Mouse (Mus musculus): ENCODE measurements at regions not wholly inside any gene's neighbourhood (a gene's known extent, or its start where the extent isn't known, plus 50 kb on each side); places are given as distances from the start of the nearest gene placed in this dataset.

DNA sequence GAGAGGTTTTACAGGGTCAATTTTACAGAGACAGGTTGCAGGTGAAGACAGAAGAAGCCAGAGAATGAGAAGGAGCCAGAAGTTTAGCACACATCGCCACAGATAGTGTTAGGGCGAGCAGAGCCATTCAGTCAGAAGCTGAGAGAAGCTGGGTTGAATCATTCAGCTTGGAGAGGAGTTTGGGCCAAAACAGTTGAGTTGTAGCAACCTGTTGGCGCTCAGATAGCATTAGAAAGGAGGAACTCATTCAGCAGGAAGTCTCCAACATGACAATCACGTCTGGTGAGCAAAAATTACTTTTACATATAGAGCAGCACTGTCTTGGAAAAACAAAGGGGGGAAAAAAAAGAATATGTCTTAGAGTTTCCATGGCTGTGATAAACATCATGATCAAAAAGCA is 53.2 kb downstream of the Fam43a start:
- no peak for ATAC-seq (ENCODE audit: poor library complexity, severe bottlenecking)

DNA sequence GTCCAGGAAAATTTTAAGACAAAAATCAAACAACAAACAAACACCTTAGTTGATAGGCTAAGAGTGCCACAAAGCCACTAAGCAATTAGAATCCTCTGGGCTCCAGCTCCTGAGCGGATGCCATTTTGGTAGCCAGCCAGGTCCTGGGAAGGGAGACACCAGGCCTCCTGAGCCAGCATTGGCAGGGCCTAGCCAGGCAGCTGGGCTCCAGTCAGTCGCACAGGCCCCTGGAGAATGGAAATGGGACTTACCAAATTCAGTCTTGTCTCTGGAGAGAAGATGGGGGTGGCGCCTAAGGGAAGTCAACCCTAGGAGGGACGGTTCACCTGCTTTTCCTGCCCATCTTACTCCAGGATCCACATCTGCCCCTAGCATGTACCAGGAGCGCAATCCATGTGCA is 54.3 kb downstream of the Fam43a start:
- ATAC-seq (ENCODE audit: poor library complexity, severe bottlenecking) = no peak

DNA sequence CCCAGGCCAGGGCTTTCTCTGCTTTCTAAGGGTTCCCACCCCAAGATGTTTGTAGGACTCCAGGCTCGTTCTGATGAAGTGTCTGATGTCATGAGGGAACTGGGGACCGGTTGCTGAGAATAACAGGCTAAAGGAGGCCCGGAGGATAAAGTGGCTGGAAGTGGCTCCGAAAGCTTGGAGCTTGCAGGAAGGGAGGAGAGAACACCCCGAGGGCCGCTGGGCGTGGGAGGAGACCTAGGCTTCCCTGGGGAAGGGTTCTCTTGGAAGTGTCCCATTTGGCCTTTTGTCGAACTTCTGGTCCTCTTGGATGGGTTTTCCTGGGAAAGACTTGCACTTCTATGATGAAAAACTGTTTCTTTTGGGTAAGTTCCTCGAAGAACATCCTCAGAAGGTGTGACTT is 54.7 kb downstream of the Fam43a start:
- no peak for ATAC-seq (ENCODE audit: poor library complexity, severe bottlenecking)

DNA sequence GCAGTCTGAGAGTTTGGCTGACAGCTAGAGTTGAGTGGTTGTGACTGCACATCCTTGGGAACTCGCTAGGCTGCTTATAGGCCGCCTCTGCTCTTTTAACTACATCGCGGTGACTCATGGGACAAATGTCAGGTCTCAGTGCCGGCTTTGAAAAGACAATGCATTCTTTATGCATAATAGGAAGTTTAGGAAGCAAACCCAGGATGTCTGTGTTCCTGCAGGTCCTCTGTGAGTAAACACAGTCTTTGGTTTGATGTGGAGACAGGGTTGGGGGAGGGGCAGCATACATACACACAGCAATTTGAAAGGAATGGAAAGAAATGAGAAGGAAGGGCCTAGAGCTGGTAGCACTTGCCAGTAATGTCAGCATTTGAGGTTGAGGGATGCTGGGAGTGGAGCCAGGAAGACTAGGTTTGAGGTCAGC is 56.3 kb downstream of the Fam43a start:
- no peak for ATAC-seq (ENCODE audit: poor library complexity, severe bottlenecking)

GRCm38 (mm10) chr16:30656881-30657280 is 57.4 kb downstream of the Fam43a start:
- no peak for ATAC-seq (ENCODE audit: poor library complexity, severe bottlenecking)

DNA sequence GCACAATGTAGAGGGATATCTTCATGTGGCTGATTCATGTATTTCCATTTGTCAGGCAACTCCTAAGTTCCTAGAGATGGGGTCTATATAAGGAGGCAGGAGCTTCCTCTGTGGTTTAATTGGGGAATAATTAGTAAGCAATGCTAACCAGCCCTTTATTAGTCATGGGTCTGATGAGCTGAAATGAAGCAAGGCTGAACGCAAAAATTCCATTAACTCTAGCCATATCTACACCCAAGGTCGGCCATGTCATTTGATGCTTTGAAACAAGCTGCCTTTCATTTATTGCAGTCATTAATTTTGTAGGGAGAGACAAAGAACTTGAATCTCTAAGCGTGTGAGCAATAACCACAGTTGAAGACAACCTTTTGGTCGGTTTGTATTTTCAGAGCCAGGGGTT is 59.4 kb downstream of the Fam43a start:
- no peak for ATAC-seq (ENCODE audit: poor library complexity, severe bottlenecking)

- ATAC-seq (ENCODE audit: poor library complexity, severe bottlenecking) = no peak
Measured at GRCm38 (mm10) chr16:30661086-30661977, 61.8 kb downstream of the Fam43a start.

- no peak for ATAC-seq (ENCODE audit: poor library complexity, severe bottlenecking)
Measured at GRCm38 (mm10) chr16:30663055-30663454, 63.5 kb downstream of the Fam43a start.

GRCm38 (mm10) chr16:30663971-30664370 is 64.4 kb downstream of the Fam43a start:
- no peak for ATAC-seq (ENCODE audit: poor library complexity, severe bottlenecking)

DNA sequence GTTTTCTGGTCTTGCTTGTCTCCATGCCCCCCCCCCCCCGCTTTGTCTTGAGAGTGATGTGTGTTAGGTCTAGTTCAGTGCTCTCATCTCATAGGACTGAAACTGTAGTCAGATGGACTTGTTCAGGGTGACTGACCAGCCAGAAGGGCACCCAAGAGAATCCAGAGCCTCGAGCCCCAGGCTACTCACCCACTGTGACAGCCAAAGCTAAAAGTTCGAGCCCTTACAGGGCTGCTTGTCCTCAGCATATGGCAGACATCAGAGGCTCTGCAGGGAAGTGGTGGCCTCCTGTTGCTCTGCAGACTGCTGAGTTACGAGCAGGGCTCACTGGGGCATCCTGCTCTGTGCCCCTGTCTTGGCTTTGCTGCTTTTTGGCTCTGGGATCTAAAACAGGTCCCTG is 64.9 kb downstream of the Fam43a start:
- no peak for ATAC-seq (ENCODE audit: poor library complexity, severe bottlenecking)

DNA sequence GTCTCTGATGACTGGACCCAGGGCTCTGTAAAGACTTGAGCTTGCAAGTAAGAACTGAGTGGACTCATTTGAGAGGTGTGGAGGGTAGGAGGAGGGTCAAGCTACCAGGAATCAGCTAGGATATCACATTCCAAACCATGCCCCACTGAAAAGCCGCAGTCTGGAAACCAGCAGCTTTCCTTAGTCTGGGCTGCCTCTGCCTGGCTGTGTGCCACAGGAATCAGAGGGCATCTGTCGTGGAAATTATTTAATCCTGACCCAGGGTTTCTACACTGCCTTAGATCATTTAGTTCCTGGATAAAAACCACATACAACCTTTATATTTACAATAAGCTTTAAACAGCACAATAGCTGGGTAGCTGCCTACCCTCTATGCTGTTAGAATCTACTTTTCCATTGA is 66.4 kb downstream of the Fam43a start:
- no peak for ATAC-seq (ENCODE audit: poor library complexity, severe bottlenecking)

DNA sequence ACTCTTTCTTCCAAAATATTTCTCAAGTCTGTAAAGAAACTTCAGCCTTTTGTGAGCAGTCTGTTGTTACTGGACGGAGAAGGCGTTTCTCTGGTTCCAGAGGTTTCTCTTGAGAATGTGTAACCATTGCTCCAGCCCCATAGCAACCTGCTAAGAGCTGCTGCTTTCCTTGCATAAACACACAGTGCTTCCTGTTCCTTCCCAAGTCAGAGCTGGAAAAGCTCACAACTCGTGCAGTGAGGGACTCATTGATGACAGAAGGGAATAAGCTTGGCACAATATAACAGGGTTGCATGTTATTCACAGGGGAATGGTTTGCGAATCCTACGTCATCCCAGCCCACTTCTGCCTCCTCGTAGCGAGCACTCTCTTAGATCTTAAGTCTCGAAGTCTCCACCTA is 70.4 kb downstream of the Fam43a start:
- no peak for ATAC-seq (ENCODE audit: poor library complexity, severe bottlenecking)

GRCm38 (mm10) chr16:30671584-30671983 is 72.1 kb downstream of the Fam43a start:
- no peak for ATAC-seq (ENCODE audit: poor library complexity, severe bottlenecking)

- no peak for ATAC-seq (ENCODE audit: poor library complexity, severe bottlenecking)
Measured at GRCm38 (mm10) chr16:30672776-30673550, 73.4 kb downstream of the Fam43a start.

GRCm38 (mm10) chr16:30673662-30674061 is 74.1 kb downstream of the Fam43a start:
- ATAC-seq (ENCODE audit: poor library complexity, severe bottlenecking) = no peak

- no peak for ATAC-seq (ENCODE audit: poor library complexity, severe bottlenecking)
Measured at GRCm38 (mm10) chr16:30675829-30676228, 76.3 kb downstream of the Fam43a start.

DNA sequence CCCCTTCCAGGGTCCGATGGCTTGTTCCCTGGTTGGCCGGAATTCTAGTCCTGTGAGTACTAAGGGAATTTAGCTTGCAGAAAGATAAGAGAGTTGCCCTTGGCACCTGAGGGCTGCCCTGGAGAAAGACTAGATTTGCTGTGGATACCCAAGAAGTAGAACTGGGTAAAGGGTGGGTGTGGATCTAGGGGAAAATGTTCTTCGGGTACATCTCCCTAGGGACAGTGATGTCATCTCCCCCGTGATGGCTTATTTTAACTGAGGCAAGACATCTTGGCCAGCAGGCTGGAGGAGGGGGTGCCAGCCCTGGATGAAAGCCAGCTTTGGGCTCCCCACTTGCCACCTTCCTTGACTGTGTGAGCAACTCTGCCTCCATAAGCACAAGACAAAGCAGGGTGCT is 77.5 kb downstream of the Fam43a start:
- ATAC-seq (ENCODE audit: poor library complexity, severe bottlenecking) = no peak

DNA sequence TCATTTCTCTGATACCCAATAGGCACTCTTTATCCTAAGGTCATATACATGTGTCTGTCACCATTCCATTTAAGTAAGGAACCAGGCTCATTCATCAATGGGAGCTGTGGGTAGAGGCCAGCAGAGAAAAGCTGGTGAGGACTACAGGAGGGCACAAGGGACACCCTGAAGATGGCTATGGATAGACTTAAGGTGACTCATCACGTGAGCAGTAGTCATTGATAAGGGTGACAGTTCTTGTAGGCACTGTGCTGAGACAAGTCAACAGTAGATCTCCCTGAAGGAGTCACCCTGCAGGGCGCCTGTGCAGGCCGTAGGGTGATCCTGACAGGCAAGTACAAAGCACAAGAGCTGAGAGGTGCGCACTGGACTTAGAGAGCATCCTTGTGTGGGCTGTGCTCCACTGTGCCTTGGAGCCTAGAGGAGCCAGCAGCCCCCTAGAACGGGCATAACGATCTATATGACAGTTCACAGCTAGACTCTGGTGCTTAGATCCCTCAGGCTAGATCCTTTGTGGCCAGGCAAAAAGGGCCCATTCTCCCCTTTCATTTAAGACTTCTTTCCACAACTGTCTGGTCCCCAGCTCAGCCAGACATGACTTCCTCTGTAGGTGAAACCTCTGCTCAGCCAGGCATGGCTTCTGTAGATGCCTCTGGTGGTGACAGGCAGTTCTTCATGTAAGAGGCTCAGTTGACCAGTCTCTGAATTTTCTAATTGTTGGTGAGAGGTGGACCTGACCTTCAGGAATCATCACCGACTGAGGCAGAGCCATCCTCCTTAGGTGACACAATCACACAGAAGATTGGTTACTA is 78.6 kb downstream of the Fam43a start:
- no peak for ATAC-seq (ENCODE audit: poor library complexity, severe bottlenecking)

- no peak for ATAC-seq (ENCODE audit: poor library complexity, severe bottlenecking)
Measured at GRCm38 (mm10) chr16:30678708-30679492, 79.4 kb downstream of the Fam43a start.

- no peak for ATAC-seq (ENCODE audit: poor library complexity, severe bottlenecking)
Measured at GRCm38 (mm10) chr16:30679493-30679811, 79.9 kb downstream of the Fam43a start.

GRCm38 (mm10) chr16:30681421-30681820 is 81.9 kb downstream of the Fam43a start:
- no peak for ATAC-seq (ENCODE audit: poor library complexity, severe bottlenecking)
